Mouse (Mus musculus): ENCODE measurements around the gene Ifrd2.

- TF ChIP-seq FOSL1 (IDR thresholded peaks at IDR 0.05; ENCODE audit: insufficient read depth, low read length, poor library complexity, severe bottlenecking) (no peak), CTCF (IDR thresholded peaks at IDR 0.05; ENCODE audit: control insufficient read depth, insufficient read depth, insufficient read length) (no peak), MYOG (IDR thresholded peaks at IDR 0.05; ENCODE audit: control insufficient read depth, extremely low read depth, insufficient read length) (no peak), USF1 (IDR thresholded peaks at IDR 0.05; ENCODE audit: low read depth) (no peak)
Observed at GRCm38 (mm10) chr9:107599433-107599832, 12.0 kb downstream of the Ifrd2 start.
